Mouse (Mus musculus) CD4-positive, CD25-positive, alpha-beta regulatory T cell, adult 4 months (primary cell): Measurements from ENCODE around the gene Plekha5. TPM values are rescaled to one million over a fixed set of nuclear protein-coding genes. Genes with fewer than 3 reads are reported as not detected.
A peak's percentile ranks its signal among the peaks of the same experiment; 100 is the strongest.
"Not testable (repeated sequence)": the region's sequence is repeated elsewhere in the genome, so short reads cannot be mapped to it uniquely, and the experiment has no call there.

Source experiments
- ATAC-seq: one replicate; pipeline ENCODE4 v1.8.0; 2017
- polyA plus RNA-seq, 2 experiments: library from polyadenylated mRNA; unstranded; fragments of 100-300 nt; shearing (Covaris generic); gene quantifications; one replicate each; pipeline ENCODE4 v1.2.1; 2017

The Plekha5 gene
- polyA plus RNA-seq, 2 experiments from 2014 or later: 15.9 to 18.4 TPM

GRCm38 (mm10) chr6:140580170-140580569, 156.3 kb downstream of the Plekha5 start:
- no peak for ATAC-seq

DNA sequence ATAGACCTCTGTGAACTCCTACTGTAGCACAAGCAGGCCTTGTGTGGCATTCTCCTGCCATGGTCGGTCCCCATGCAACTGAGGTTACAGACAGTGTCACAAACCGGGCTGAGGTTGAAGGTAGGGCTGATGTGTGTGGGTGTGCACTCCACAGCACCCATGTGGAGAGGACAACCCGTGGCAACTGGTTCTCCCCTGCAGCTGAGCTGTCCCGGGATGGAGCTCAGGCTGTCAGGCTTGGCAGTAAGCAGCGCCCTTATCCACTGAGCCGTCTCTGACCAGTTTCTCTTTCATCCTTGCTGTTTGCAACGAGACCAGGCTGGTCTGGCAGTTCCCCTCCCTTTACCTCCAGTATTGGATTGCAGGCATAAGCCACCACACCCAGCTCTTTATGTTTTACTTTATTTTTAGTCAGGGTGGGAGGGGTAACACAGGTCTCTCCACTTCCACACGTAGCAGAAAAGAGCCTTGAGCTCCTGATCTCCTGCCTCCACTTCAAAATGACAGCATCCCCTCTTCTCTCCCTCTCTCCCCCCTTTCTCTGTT, 162.9 kb downstream of the Plekha5 start:
- ATAC-seq: no peak

DNA sequence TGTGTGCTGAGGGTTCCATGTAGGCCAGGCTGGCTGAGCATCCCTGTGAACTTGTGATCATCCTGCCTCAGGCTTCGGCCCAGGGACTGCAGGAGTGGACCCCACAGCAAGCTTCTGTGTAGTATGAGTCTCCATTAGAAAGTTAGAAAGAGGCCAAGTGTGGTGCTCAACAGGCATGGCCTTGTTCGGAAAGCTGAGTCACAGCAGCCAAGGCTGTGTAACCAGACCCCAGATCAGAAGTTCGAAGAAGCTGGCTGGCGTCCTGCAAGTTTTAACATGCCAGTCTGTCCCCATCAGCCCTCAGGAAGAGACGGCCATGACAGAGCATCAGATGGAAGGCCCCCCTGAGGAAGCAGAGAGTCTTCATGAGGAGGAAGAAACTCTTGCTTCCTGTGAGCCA, 167.5 kb downstream of the Plekha5 start:
- no peak for ATAC-seq

DNA sequence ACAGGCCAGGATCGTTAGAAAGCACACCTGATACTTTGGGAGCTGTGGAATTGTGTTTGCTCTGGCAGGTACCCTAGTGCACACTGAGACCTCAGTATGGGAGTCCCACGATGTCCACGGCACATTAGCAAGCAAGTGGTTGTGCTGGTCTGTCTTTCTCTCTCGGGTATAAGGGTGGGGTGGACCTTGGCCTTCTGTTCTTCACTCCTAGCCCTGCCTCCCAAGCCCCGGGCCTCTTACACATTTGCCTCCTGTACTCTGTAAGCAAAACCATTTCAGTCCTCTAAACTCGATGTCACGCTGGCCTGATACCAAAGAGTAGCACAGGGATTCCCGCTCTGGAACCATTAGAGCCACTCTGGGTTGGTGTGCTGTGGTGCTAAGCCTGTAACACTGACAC, 168.9 kb downstream of the Plekha5 start:
- no peak for ATAC-seq

GRCm38 (mm10) chr6:140593420-140594170, 169.7 kb downstream of the Plekha5 start:
- ATAC-seq: no peak

DNA sequence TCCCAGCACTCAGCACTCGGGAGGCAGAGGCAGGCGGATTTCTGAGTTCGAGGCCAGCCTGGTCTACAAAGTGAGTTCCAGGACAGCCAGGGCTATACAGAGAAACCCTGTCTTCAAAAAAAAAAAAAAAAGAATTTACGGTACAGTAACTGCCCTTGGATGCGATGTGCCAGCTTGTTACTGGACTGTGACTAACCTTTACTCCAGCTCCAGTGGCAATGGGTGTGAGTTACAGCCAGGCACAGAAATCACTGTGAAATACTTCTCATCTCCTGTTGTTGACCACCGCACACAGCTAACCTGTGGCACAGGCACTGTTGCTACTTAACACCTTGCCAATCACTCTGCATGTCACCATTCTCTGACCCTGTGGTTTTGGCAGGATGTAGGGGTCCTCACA, 171.7 kb downstream of the Plekha5 start:
- not testable (repeated sequence) for ATAC-seq

GRCm38 (mm10) chr6:140597381-140598329, 173.8 kb downstream of the Plekha5 start:
- no peak for ATAC-seq

GRCm38 (mm10) chr6:140598516-140598915, 174.7 kb downstream of the Plekha5 start:
- ATAC-seq: peak; percentile 96

DNA sequence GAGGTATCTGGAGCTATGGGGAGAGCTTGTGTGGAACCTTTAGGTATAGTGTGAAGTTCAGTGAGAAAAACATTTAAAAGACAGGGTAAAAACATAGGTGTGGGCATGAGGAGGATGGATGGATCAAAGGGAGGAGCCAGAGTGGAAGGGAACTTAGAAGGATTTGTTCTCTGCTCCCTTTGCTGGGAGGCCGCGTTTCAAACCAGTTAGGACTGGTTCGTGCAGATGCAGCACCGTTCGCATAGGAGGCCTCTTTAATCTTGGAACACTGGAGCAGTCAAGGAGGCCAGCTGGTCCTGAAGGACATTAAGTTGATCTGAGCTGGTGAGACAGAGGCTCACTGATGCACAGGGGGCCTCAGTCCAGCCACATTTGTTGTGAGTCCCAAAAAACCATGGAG, 175.5 kb downstream of the Plekha5 start:
- no peak for ATAC-seq

DNA sequence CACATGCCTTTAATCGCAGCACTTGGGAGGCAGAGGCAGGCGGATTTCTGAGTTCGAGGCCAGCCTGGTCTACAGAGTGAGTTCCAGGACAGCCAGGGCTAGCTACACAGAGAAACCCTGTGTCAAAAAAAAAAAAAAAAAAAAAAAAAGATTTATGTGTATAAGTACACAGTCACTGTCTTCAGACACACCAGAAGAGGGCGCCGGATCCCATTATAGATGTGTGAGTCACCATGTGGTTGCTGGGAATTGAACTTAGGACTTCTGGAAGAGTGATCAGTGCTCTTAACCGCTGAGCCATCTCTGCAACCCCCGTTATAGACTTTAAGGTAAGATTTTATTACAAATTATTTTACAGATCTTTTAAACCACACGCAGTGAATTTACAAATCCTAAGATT, 176.8 kb downstream of the Plekha5 start:
- ATAC-seq: not testable (repeated sequence)

DNA sequence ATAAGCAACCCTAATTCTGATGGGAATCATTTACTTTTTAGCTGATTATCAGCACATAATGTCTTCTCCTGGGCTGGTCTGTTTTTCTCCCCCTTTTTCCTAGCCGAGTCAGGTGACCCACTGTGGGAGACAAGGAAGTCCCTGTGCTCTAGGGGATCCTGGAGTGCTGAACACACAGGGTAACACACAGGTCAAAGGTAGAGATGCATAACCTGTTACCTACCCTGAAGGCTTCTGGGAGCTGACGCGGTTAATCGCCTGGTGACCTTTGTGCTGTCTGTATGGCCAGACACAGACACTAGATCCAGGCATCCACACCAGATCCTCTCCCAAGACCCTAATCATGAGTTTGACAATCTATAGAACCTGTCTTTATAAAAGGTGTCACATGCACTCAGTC, 177.3 kb downstream of the Plekha5 start:
- no peak for ATAC-seq

DNA sequence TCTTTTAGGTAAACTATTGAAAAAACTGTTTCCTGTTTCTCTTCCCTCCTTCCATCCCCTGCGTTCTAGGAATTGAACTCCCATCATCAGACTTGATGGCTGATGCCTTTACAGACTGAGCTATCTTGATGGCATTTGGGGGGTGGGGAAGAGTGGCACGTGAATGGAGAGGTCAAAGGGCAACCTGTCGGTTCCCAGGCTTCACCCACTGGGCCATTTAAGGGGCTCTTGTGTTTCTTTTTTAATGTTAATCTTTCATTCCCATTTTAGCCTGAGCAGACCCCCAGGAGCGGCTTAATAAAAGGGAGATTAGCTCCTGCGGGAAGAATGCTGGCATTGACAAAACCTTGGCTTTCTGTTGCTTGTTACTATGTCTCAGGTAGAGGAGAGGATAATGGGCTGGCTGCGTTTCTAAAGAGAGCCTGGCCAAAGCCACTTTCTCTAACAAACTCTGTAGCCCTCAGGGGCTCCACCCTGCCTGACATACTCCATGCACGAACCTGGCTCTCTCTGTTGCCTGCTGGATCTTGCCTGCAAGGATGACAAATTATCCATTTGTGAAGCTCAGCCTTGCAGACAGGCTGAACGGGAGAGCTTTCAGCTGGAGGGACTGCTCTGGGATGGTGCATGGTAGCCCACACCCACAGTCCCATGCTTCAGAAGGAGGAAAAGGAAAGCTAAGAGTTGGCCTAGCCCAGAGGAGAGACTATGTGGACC, 179.5 kb downstream of the Plekha5 start:
- no peak for ATAC-seq

DNA sequence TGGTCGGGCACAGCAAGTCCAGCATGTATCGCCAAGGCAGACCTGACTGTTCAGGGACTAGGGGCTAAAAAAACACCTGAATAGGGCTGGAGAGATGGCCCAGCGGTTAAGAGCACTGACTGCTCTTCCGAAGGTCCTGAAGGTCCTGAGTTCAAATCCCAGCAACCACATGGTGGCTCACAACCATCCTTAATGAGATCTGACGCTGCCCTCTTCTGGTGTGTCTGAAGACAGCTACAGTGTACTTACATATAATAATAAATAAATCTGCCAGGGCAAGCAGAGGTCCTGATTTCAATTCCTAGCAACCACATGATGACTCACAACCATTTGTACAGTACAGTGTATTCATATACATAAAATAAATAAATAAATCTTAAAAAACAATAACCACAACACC, 181.3 kb downstream of the Plekha5 start:
- ATAC-seq: not testable (repeated sequence)

DNA sequence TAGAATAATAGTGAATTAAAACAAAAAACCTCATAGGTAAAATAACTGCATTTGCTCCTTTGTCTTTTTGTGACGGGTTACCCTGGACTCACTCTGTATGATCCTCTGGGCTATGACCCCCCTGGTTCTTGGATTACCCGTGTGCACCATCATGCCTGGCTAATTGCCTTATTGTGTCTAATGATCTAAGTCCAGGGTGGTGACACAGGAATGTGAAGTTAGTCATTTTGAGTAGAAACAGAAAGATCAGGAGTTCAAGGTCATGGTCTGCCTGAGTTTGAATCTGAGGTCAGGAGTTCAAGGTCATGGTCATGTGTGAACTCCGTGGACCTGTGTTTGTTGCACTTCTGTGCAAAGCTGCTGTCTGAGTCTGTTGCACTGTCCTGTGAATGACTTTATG, 181.9 kb downstream of the Plekha5 start:
- ATAC-seq: no peak

- no peak for ATAC-seq
These were observed 182.7 kb downstream of the Plekha5 start for GRCm38 (mm10) chr6:140606534-140606933.

DNA sequence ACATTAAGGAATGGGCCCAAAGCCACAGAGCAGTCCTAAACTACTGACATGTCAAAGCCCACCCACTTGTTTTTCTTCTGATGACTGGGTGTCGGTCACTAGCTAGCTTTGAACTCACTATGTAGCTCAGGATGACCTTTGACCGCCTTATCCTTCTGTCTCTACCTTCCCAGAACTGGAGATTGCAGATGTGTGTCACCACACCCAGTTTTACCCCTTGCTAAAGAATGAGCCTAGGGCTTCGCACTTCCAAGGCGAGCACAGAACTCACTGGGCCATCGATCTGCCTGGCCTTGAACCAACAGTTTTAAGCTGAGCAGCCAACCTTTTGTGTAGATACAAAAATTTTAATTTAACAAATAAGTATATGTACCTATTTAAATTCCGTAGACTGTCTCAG, 184.8 kb downstream of the Plekha5 start:
- no peak for ATAC-seq

- no peak for ATAC-seq
These were observed 185.7 kb downstream of the Plekha5 start for GRCm38 (mm10) chr6:140609533-140609932.

GRCm38 (mm10) chr6:140610117-140610516, 186.3 kb downstream of the Plekha5 start:
- ATAC-seq: peak; percentile 22

DNA sequence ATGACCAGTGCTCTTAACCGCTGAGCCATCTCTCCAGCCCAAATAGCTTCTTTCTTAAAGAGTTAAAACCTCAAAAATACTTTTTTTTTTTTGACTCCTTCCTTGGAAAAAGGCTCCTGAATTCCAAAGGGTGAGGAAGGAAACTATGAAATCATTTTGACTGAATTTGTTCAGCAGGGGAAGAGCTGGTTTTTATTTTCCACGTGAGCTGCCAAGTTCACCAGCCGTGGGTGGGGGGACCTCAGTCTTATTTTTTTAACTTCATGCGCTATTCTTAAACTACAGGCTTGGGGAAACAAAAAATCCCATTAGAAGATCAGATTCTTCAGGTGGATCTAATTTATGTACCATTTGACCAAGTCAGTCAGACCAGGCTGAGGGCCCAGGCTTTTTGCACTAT, 187.4 kb downstream of the Plekha5 start:
- no peak for ATAC-seq

DNA sequence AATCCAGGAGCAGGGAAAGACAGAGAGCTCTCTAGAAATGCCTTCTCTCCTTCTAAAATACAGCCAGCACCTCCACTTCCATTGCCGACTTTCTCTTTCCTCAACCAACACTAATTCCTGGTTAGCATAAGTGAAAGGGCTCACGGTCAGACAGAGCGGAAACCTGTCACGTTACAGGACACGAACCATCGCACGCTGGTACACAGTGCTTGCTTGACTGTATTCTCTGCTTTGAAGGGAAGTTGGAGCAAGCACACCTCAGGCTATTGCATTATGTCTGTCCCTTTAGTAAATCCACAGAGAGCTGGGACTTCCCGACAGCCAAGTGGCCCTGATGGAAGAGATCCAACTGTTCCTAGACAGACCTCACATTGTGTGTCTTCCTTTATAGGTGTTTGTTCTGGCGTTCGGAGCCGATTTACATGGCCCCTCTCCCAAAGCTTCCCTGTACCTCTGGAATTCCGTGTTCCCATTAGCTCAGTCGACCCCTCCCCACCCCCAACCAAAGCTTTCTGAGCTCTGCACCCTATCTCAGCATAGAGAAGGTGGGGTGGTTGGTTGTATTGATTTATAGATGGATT, 188.1 kb downstream of the Plekha5 start:
- no peak for ATAC-seq

GRCm38 (mm10) chr6:140613822-140614221, 190.0 kb downstream of the Plekha5 start:
- ATAC-seq: peak; percentile 19

GRCm38 (mm10) chr6:140614711-140615110, 190.9 kb downstream of the Plekha5 start:
- peak; percentile 90 for ATAC-seq
